Mouse (Mus musculus) bone marrow, adult 2 months (tissue): ENCODE data around the gene Mterf1a.

Experiments used
- CTCF ChIP-seq: fragments of 200-500 bp; IDR thresholded peaks from 2 replicates; pipeline ENCODE4 v1.5.1; 2011; ENCODE audit warnings: low read length, control low read depth; ENCODE audit not compliant: control insufficient read depth, insufficient read depth
- POLR2A ChIP-seq: fragments of 200-500 bp; IDR thresholded peaks from 2 replicates; pipeline ENCODE4 v1.6.1; 2011; ENCODE audit warnings: low read depth, mild to moderate bottlenecking, control low read depth, low read length, borderline replicate concordance; ENCODE audit not compliant: control insufficient read depth

DNA sequence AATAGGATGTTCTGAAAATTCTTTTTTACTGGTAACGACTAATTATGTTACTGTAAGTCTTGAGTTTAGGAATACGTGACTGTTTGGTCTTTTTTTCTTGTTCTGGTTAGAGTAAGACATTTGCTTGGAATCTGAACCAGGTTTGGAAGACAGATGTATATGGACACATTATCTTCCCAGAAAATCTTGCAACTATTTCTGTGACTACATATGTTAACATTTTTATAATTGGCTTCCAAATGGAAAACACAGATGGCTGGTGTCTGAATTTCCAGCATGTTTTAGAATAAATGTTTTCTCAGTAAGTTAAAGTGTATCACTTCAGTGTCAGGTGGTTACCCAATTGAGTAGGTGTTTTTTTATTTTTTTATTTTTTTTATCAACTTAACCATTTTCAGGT is 47.5 kb upstream of the Mterf1a start:
- TF ChIP-seq CTCF, result no peak
- TF ChIP-seq POLR2A, result no peak
